Mouse (Mus musculus): ENCODE results near the gene Tlx2. TPM values are rescaled to one million over a fixed set of nuclear protein-coding genes. Genes with fewer than 3 reads are reported as not detected.

The Tlx2 gene
- total RNA-seq, 2 experiments from 2014 or later = not detected

- ATAC-seq (replicated peaks; ENCODE audit: poor library complexity, severe bottlenecking) = peak; percentile 31
Measured at GRCm38 (mm10) chr6:83065995-83066394, 4.1 kb downstream of the Tlx2 start.

DNA sequence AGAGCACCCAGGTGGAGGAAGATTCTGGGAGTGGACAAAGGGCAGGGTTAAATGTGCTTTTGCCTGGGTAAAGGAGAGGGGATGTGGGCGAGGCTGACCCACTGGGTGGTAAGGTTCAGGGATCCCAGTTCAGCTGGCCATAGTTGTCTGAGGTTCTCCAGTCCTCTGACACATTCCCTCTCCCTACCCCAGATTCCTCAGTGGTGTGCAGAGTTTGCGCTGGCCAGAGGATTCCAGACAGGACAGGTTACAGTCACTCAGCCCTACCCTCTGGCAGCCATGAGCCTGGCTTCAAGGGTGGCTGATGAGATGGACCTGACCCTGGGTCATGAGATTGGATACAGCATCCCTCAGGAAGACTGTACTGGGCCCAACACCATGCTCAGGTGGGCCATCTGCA, 11.4 kb downstream of the Tlx2 start:
- ATAC-seq (replicated peaks; ENCODE audit: poor library complexity, severe bottlenecking) = no peak

- ATAC-seq (replicated peaks; ENCODE audit: poor library complexity, severe bottlenecking) = no peak
Measured at GRCm38 (mm10) chr6:83057790-83058189, 12.3 kb downstream of the Tlx2 start, which contains the start of gene Dqx1. Gene Dqx1 (plus strand): TSS chr6:83057844.

DNA sequence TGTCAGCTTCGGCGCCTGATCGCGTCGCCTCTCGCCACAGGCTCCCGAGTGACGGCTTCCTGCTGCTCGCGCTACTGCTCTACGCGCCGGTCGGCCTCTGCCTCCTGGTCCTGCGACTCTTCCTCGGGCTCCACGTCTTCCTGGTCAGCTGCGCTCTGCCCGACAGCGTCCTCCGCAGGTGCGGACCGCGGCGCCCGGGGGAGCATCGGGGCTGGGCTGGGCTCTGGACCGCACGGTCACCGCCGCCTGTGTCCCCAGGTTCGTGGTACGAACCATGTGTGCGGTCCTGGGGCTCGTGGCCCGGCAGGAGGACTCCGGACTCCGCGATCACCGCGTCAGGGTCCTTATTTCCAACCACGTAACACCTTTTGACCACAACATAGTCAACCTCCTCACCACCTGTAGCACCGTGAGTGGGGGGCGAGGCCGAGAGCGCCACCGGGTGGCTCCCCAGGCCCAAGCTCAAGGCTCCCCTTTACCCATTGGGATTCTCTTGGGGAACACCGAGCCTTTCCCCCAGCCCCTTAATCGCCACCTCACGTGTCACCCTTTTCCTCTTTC, 15.1 kb downstream of the Tlx2 start, which contains the start of gene Htra2:
Gene Htra2, minus strand, starts transcription at position 403 of the 561 bp plus-strand sequence.
- peak; percentile 18; the same call in 1 of the 2 replicates for ATAC-seq (replicated peaks; ENCODE audit: poor library complexity, severe bottlenecking)

DNA sequence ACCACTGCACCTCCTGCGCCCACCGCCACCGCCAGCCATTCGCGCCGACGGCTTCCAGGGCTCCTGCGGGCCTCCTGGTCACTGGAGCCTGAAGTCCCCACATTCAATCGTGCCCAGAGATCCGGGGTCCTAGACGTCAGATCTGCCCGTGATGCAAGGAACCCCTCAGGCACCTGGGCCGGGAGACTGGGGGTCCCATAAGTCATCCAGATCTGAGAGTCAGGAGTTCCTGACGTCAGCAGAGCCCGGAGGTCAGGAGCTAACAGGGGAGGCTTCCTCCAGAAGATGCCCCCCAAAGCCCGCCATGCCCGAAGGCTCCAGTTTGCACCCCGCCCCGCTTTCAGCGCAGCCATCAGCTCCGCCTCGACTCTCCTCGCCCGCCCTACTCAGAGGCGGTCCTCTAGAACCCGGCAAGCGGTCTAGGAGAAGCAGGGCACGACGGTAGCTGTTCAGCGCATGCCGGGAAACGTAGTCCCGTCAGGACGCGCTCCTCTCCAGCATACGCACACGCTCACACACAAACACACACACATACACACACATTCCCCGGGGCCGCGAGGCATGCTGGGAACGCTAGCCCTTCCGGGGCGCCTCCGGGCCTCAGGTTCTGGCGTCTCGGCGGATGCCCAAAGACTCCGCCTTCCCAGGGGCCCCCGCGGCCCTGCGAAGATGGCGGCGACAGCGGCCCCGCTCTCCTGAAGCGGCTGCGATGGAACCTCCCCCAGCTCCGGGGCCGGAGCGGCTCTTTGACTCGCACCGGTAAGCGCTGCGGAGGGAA, 15.8 kb downstream of the Tlx2 start, which contains the start of gene Aup1:
Gene Aup1, plus strand, starts transcription at position 448 of the 778 bp plus-strand sequence.
- peak; percentile 83 for ATAC-seq (replicated peaks; ENCODE audit: poor library complexity, severe bottlenecking)

- peak; percentile 25 for ATAC-seq (replicated peaks; ENCODE audit: poor library complexity, severe bottlenecking)
Measured at GRCm38 (mm10) chr6:83053136-83053960, 16.7 kb downstream of the Tlx2 start.

- no peak for ATAC-seq (replicated peaks; ENCODE audit: poor library complexity, severe bottlenecking)
Measured at GRCm38 (mm10) chr6:83049367-83049766, 20.7 kb downstream of the Tlx2 start.

DNA sequence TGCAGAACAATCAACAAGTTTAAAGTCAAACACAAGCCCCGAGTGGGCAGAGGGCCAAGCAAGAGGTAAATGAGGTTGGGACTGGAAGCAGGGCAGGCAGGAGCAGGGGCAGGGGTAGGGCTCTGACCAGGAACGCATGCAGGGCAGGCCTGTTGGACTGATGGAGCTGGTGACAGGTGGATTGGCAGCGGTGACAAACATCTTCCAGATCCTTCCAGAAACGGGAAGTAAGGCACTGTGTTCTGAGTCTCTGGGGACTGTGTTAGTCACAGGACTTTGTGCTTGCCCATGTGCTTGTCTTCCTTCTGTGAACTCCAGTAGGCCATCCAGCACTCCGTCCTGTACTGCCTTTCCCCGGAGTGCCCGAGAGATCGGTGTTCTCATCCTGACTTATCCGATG, 25.4 kb downstream of the Tlx2 start:
- ATAC-seq (replicated peaks; ENCODE audit: poor library complexity, severe bottlenecking) = peak; percentile 82

- no peak for ATAC-seq (replicated peaks; ENCODE audit: poor library complexity, severe bottlenecking)
Measured at GRCm38 (mm10) chr6:83043993-83044392, 26.1 kb downstream of the Tlx2 start.

DNA sequence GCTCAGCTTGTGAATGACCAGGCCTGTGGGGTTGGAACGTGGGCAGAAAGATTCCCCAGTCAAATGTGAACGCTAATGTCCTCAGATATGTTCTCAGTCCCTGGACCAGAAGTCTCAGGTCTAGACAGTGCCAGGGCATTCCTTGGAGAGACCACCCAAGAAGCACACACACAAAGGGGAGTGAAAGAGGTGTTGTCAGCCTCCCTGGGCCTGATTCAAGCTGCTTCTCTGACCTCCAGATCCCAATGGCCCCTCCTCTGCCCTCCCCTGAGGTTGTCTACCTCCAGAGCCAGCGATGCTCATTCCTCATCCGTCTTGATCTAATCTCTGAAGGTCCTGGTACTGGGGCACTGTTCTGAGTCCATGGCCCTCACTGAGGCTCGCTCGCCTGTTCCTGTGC, 26.5 kb downstream of the Tlx2 start:
- no peak for ATAC-seq (replicated peaks; ENCODE audit: poor library complexity, severe bottlenecking)

GRCm38 (mm10) chr6:83040601-83041000, 29.5 kb downstream of the Tlx2 start:
- ATAC-seq (replicated peaks; ENCODE audit: poor library complexity, severe bottlenecking) = no peak

- peak; percentile 74 for ATAC-seq (replicated peaks; ENCODE audit: poor library complexity, severe bottlenecking)
Measured at GRCm38 (mm10) chr6:83038496-83039012, 31.5 kb downstream of the Tlx2 start.

- no peak for ATAC-seq (replicated peaks; ENCODE audit: poor library complexity, severe bottlenecking)
Measured at GRCm38 (mm10) chr6:83037188-83037587, 32.9 kb downstream of the Tlx2 start.

DNA sequence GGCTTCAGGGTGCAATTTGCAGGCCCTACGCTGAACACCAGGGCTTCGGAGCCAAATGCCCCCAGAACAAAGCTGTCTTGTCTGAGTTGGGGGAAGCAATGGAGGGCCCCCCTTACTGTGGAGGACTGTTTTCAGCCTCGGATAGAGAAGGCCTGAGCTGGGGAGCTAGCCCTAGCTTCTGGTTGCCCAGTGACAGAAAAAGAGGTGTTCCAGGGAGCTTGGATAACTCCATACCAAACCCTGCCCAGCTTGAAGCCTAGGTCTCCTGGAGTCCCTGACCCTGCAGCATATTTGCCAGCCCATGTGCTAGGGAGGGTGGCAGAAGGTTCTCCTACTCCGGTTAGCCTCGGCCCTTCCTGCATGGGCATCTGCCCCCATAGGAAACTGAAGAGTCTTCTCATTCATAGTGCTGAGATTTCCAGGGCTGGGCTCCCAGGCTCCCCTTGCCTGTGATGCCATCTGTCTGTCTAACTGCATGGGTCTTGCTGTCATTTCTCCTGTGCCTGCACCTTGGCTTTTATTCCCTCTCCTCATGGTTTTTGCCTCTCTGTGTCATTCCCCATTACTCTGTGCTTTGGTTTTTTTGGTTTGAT, 35.5 kb downstream of the Tlx2 start:
- ATAC-seq (replicated peaks; ENCODE audit: poor library complexity, severe bottlenecking) = no peak

DNA sequence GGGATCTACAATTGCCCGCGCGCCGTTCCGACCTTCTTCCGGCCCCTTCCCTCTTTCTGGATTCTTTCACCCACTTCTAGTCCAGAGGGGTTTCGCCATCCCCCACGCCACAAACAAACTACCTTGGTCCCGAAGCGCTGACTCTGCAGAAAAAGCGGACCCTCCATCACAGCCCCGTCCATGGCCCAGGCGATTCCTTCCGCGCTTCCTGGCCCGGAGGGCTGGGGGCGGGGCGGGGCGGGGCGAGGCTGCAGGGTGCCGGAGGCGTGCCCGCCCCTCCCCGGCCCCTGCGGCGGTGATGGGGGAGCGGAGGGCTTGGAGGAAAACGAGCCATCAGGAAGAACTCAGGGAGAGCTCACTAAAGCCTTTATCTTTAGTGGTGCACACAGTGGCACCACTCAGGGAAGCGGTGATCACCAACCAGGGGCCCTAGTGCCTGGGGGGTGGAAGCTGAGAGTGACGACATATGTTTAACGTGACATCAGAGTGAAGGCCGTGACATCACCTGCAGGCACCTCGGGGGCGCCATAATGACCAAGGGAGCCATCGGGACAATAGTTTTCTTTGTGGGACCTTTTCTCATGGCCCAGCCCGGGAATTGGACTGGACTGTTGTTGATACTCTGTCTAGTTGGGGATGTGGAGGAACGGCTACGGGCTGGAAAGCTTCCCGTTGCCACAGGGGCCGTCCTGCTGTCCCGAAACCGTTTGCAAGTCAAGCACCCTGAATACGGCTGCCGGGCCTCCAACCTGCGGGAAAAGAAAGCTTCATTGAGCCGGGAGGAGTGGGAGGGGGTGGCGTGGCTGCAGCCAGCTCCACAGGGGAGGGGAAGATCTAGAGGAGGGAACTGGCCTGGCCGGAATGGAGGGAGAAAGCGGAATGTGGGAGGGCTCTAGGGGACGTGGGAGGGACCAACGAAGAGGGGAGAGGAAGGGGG, 36.6 kb downstream of the Tlx2 start, which contains the start of the genes Dok1 and Loxl3:
Gene Dok1, minus strand, starts transcription at position 223 of the 937 bp plus-strand sequence.
Gene Loxl3, plus strand, starts transcription at position 925 of the 937 bp plus-strand sequence.
- ATAC-seq (replicated peaks; ENCODE audit: poor library complexity, severe bottlenecking) = peak; percentile 74

- ATAC-seq (replicated peaks; ENCODE audit: poor library complexity, severe bottlenecking) = peak; percentile 58
Measured at GRCm38 (mm10) chr6:83032769-83033191, 37.3 kb downstream of the Tlx2 start.

DNA sequence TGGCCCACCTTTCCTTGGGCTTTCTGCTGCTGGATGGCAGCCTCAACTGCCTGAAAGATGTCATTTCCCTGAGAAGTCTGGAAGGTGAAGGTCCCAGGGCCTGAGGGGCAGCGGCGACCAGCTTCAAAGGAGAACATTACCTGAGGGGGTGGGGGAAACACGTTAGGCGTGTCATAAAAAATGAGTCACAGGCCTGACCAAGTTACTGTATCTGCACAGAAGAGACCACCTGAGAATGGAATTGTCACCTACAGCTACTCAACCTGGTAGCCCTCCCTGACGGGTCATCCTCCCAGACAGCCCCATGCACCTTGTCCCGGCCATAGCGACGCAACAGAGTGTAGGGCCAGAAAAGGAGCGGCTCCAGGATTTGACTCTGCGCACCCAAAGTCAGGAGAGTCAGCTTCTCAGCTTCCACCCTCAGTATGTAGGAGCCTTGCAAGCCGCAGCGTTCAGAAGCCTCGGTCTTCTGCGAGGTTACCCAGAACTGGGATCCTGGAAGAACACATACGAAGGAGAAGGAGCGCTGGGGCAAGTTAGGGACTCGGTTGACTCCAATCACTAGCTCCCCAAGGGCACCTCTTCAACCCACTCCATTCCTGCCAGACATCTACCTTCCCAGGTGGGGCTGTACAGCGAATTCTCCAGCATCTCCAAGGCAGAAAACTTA, 38.0 kb downstream of the Tlx2 start:
- no peak for ATAC-seq (replicated peaks; ENCODE audit: poor library complexity, severe bottlenecking)

DNA sequence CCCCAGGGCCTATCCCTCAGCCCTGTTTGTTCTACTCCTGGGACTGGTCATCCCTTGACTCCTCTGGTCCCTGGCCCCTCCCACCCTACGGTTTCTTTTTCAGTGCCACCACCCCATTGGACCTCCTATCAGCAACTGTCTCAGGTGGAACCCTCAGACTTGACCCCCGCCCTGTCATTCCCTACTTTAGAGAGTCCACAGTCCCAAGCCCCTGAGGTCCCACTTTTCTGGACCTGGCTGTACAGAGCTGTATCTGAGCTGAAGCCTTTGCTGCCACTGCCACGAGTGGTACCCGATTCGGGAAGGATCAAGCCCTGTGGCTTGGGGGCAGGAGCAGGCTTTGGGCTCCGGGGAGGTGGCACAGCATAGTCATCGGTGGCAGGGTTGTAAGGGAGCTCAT, 39.0 kb downstream of the Tlx2 start:
- no peak for ATAC-seq (replicated peaks; ENCODE audit: poor library complexity, severe bottlenecking)
